Mouse (Mus musculus): Measurements from ENCODE around the gene Nrxn1. TPM values are rescaled to one million over a fixed set of nuclear protein-coding genes. Genes with fewer than 3 reads are reported as not detected.

Nrxn1 gene
- total and polyA plus RNA-seq, 3 experiments: not detected

DNA sequence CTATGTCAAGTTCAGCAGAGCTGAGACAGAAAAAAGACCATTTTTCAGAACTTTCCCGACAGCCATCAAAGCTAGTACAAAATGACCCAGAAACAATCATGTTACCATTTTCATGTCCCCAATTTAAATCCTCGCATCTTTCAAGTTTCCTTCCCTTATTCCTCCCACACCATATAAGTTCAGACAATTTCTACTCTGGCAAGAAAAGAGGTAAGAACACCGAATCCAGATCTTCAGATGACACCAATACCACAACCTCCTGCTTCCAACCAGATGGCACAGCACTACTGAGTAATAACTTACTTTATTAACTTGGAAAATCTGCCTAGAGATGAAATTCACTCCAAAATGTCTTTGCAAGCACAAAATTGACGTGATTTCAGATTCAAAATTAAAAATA lies 730.7 kb downstream of the Nrxn1 start:
- in situ Hi-C loops (cut with MboI; ENCODE audit: low pct_ligation_motif_present, low pct_unique_long_range_greater_than_20kb, low sequenced_read_pairs) (no loop called here), dilution Hi-C loops (cut with MboI; ENCODE audit: extremely low pct_ligation_motif_present, extremely low pct_unique_long_range_greater_than_20kb, low sequenced_read_pairs) (no loop called here)
- Histone ChIP-seq H3K27me3 (replicated peaks) (no peaks in the 10 kb centered on the region), H3K79me2 (replicated peaks; ENCODE audit: control insufficient read depth, extremely low read depth, insufficient read depth, poor library complexity, severe bottlenecking) (no peaks in the 10 kb centered on the region), H3K4me2 (ENCODE audit: insufficient read depth, low read depth, poor library complexity, severe bottlenecking) (no peak overlapping the region), H3K4me3 (replicated peaks in 1 of 3; ENCODE audit: low read depth in 2 of 3, low read length in 2 of 3, poor library complexity in 1 of 3) (no peak overlapping the region), H3K9me3 (replicated peaks; ENCODE audit: low read length) (peaks cover 20% of the 10 kb centered on the region), H3K36me3 (replicated peaks in 1 of 2; ENCODE audit: control insufficient read depth in 1 of 2, insufficient read depth in 1 of 2, low read length in 1 of 2) (no peaks in the 10 kb centered on the region), H3K27ac (ENCODE audit: insufficient read depth, low read depth) (no peak overlapping the region), H3K9ac (ENCODE audit: insufficient read depth, low read depth) (no peak overlapping the region), H3K4me1 (ENCODE audit: control insufficient read depth in 1 of 2, insufficient read depth in 2 of 2) (no peaks in the 10 kb centered on the region)
- TF ChIP-seq USF1 (IDR thresholded peaks at IDR 0.05; ENCODE audit: low read depth, low read length) (no peak), CHD2 (IDR thresholded peaks at IDR 0.05; ENCODE audit: low read length) (no peak)
- DNase-seq (ENCODE audit: extremely low read depth): no peak

DNA sequence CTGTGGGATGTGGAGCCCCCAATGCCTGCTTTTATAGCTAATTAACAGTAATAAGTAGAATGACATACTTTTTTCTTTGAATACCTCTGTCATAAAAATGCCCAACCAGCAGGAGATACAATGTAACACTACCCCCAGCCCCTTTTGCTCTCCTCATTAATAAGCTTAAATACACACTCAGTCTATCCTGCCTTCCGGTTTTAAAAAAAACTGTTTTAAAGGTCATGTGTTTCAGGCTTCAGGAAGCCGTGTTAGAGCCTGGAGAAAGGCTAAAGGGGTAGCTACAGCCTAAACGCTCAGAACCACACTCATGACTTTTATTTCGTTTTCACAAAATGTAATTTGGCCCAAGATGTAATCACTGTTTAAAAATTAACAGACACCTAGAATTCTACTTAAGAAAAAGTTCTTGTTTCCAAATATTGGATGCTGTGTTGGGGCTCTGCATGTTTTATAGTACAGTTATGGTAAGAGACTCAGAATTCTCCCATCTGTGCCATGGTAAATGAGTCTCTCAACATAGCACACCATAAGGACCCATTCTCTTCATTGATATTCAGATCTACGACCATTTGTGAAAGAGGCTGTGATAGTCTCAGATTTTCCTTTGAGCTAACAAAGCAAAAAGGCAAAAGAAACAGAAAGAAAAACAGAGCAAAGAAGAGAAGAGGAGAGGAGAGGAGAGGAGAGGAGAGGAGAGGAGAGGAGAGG lies 743.3 kb downstream of the Nrxn1 start:
- Histone ChIP-seq H3K27ac (ENCODE audit: insufficient read depth, low read depth) (no peak overlapping the region), H3K4me2 (ENCODE audit: insufficient read depth, low read depth, poor library complexity, severe bottlenecking) (no peak overlapping the region), H3K27me3 (replicated peaks) (no peaks in the 10 kb centered on the region), H3K36me3 (replicated peaks in 1 of 2; ENCODE audit: control insufficient read depth in 1 of 2, insufficient read depth in 1 of 2, low read length in 1 of 2) (no peaks in the 10 kb centered on the region), H3K9me3 (replicated peaks; ENCODE audit: low read length) (peaks cover 23% of the 10 kb centered on the region), H3K79me2 (replicated peaks; ENCODE audit: control insufficient read depth, extremely low read depth, insufficient read depth, poor library complexity, severe bottlenecking) (no peaks in the 10 kb centered on the region), H3K9ac (ENCODE audit: insufficient read depth, low read depth) (no peak overlapping the region), H3K4me1 (ENCODE audit: control insufficient read depth in 1 of 2, insufficient read depth in 2 of 2) (no peaks in the 10 kb centered on the region), H3K4me3 (replicated peaks in 1 of 3; ENCODE audit: low read depth in 2 of 3, low read length in 2 of 3, poor library complexity in 1 of 3) (no peak overlapping the region)
- dilution Hi-C loops (cut with MboI; ENCODE audit: extremely low pct_ligation_motif_present, extremely low pct_unique_long_range_greater_than_20kb, low sequenced_read_pairs): no loop called here
- no peak for DNase-seq (ENCODE audit: extremely low read depth)
- in situ Hi-C loops (cut with MboI; ENCODE audit: low pct_ligation_motif_present, low pct_unique_long_range_greater_than_20kb, low sequenced_read_pairs): no loop called here
- no peak for TF ChIP-seq NRF1 (IDR thresholded peaks at IDR 0.05; ENCODE audit: low read depth, low read length)
- no peak for TF ChIP-seq MAFK (IDR thresholded peaks at IDR 0.05; ENCODE audit: insufficient replicate concordance, low read length)
- no peak for TF ChIP-seq NELFE (IDR thresholded peaks at IDR 0.05; ENCODE audit: low read depth, low read length)
- TF ChIP-seq ZNF384 (IDR thresholded peaks at IDR 0.05; ENCODE audit: low read depth, low read length): no peak
- TF ChIP-seq MAX (IDR thresholded peaks at IDR 0.05; ENCODE audit: low read length): no peak
- TF ChIP-seq JUN (IDR thresholded peaks at IDR 0.05; ENCODE audit: insufficient read depth, low read depth, low read length): no peak

DNA sequence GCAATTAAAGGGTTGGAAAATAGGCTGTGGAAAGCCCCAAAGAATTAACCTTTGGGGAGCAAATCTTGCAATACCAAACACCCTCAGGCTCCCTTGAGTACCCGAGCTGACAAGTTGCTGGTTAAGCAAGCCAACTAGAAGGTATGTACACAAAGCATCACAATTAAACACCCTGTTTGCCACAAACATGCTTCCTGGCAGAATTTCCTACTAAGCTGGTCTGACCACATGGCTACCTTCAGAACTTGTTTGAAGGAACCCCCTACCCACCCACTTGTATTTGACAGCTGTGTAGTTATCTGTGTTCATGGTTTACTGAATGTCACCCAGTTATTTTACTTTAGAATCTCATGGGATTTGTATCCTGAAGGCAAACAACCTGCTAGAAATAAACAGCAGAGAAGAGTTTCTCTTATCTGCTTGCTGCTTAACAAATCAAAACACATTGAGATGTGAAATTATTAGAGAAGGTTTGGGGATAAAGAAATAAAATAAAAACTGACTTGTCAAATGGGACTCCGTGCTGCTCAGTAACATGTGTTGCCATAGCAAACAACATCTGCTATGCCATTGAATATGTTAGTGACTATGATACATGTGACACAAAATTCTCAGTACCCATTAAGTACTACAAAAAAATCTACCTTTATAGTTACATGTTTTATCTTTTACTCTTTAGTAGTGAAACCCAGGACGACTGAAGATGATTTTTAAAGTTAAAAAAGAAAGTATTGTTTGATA lies 746.0 kb downstream of the Nrxn1 start:
- H3K4me2 ChIP-seq (ENCODE audit: insufficient read depth, low read depth, poor library complexity, severe bottlenecking): no peak overlapping the region
- no peaks in the 10 kb centered on the region for H3K4me1 ChIP-seq (ENCODE audit: control insufficient read depth in 1 of 2, insufficient read depth in 2 of 2)
- in situ Hi-C loops (cut with MboI; ENCODE audit: low pct_ligation_motif_present, low pct_unique_long_range_greater_than_20kb, low sequenced_read_pairs): no loop called here
- H3K9me3 ChIP-seq (replicated peaks; ENCODE audit: low read length): peaks cover 16% of the 10 kb centered on the region
- no peak overlapping the region for H3K4me3 ChIP-seq (replicated peaks in 1 of 3; ENCODE audit: low read depth in 2 of 3, low read length in 2 of 3, poor library complexity in 1 of 3)
- H3K36me3 ChIP-seq (replicated peaks in 1 of 2; ENCODE audit: control insufficient read depth in 1 of 2, insufficient read depth in 1 of 2, low read length in 1 of 2): no peaks in the 10 kb centered on the region
- TF ChIP-seq CHD1 (IDR thresholded peaks at IDR 0.05; ENCODE audit: low read depth, low read length) (no peak), ZNF384 (IDR thresholded peaks at IDR 0.05; ENCODE audit: low read depth, low read length) (no peak), KAT2A (IDR thresholded peaks at IDR 0.05; ENCODE audit: insufficient replicate concordance, low read length) (no peak), MYC (IDR thresholded peaks at IDR 0.05; ENCODE audit: low read depth, low read length) (no peak), GABPA (IDR thresholded peaks at IDR 0.05; ENCODE audit: insufficient replicate concordance, low read depth, low read length) (no peak), UBTF (IDR thresholded peaks at IDR 0.05; ENCODE audit: low read depth, low read length) (no peak), BHLHE40 (IDR thresholded peaks at IDR 0.05; ENCODE audit: low read depth, low read length) (no peak), HCFC1 (IDR thresholded peaks at IDR 0.05; ENCODE audit: low read depth, low read length) (no peak), ELF1 (IDR thresholded peaks at IDR 0.05; ENCODE audit: low read depth, low read length) (no peak), IRF4 (IDR thresholded peaks at IDR 0.05; ENCODE audit: low read depth, low read length) (no peak), MAX (IDR thresholded peaks at IDR 0.05; ENCODE audit: low read length) (no peak)
- no peak for DNase-seq (ENCODE audit: extremely low read depth)
- no peaks in the 10 kb centered on the region for H3K27me3 ChIP-seq (replicated peaks)
- H3K9ac ChIP-seq (ENCODE audit: insufficient read depth, low read depth): no peak overlapping the region
- dilution Hi-C loops (cut with MboI; ENCODE audit: extremely low pct_ligation_motif_present, extremely low pct_unique_long_range_greater_than_20kb, low sequenced_read_pairs): no loop called here
- H3K79me2 ChIP-seq (replicated peaks; ENCODE audit: control insufficient read depth, extremely low read depth, insufficient read depth, poor library complexity, severe bottlenecking): no peaks in the 10 kb centered on the region
- no peak overlapping the region for H3K27ac ChIP-seq (ENCODE audit: insufficient read depth, low read depth)
